Mouse (Mus musculus): ENCODE measurements around the gene Nedd9. TPM values are rescaled to one million over a fixed set of nuclear protein-coding genes. Genes with fewer than 3 reads are reported as not detected.

Gene Nedd9
- polyA plus RNA-seq, 1 experiment from 2014 or later: 4.0 TPM

GRCm38 (mm10) chr13:41357161-41357560 lies 130.0 kb downstream of the Nedd9 start:
- Histone ChIP-seq H3K4me3 (replicated peaks) (no peak overlapping the region), H3K9ac (no peak overlapping the region), H3K27ac (replicated peaks) (no peak overlapping the region), H3K9me3 (replicated peaks) (no peaks in the 10 kb centered on the region), H3K4me1 (replicated peaks) (peaks cover 20% of the 10 kb centered on the region), H3K27me3 (peaks cover 49% of the 10 kb centered on the region), H3K36me3 (replicated peaks) (no peaks in the 10 kb centered on the region), H3K4me2 (no peak overlapping the region)
- ATAC-seq (ENCODE audit: insufficient read depth): no peak
- WGBS (ENCODE audit: insufficient replicate concordance): 68% methylated on average over 4 of the region's 4 CpGs

- Histone ChIP-seq H3K27me3 (peaks cover 40% of the 10 kb centered on the region), H3K4me3 (replicated peaks) (no peak overlapping the region), H3K4me2 (no peak overlapping the region), H3K9ac (no peak overlapping the region), H3K27ac (replicated peaks) (no peak overlapping the region), H3K9me3 (replicated peaks) (no peaks in the 10 kb centered on the region), H3K36me3 (replicated peaks) (no peaks in the 10 kb centered on the region), H3K4me1 (replicated peaks) (peaks cover 20% of the 10 kb centered on the region)
- WGBS (ENCODE audit: insufficient replicate concordance): 75% methylated on average over 2 of the region's 2 CpGs
- no peak for ATAC-seq (ENCODE audit: insufficient read depth)
Observed at GRCm38 (mm10) chr13:41355552-41355951, 131.6 kb downstream of the Nedd9 start.

GRCm38 (mm10) chr13:41354591-41354990 lies 132.6 kb downstream of the Nedd9 start:
- H3K4me3 ChIP-seq (replicated peaks): no peak overlapping the region
- peaks cover 32% of the 10 kb centered on the region for H3K27me3 ChIP-seq
- H3K4me2 ChIP-seq: no peak overlapping the region
- no peaks in the 10 kb centered on the region for H3K9me3 ChIP-seq (replicated peaks)
- no peak overlapping the region for H3K27ac ChIP-seq (replicated peaks)
- whole genome bisulfite sequencing (ENCODE audit: insufficient replicate concordance): 70% methylated on average over 6 of the region's 6 CpGs
- H3K4me1 ChIP-seq (replicated peaks): peaks cover 13% of the 10 kb centered on the region
- ATAC-seq (ENCODE audit: insufficient read depth): no peak
- no peaks in the 10 kb centered on the region for H3K36me3 ChIP-seq (replicated peaks)
- no peak overlapping the region for H3K9ac ChIP-seq

- no peak overlapping the region for H3K9ac ChIP-seq
- no peaks in the 10 kb centered on the region for H3K36me3 ChIP-seq (replicated peaks)
- 45% methylated on average over 3 of the region's 3 CpGs for WGBS (ENCODE audit: insufficient replicate concordance)
- peaks cover 8% of the 10 kb centered on the region for H3K4me1 ChIP-seq (replicated peaks)
- no peaks in the 10 kb centered on the region for H3K9me3 ChIP-seq (replicated peaks)
- ATAC-seq (ENCODE audit: insufficient read depth): no peak
- no peak overlapping the region for H3K4me2 ChIP-seq
- no peak overlapping the region for H3K27ac ChIP-seq (replicated peaks)
- H3K27me3 ChIP-seq: peaks cover 24% of the 10 kb centered on the region
- no peak overlapping the region for H3K4me3 ChIP-seq (replicated peaks)
Observed at GRCm38 (mm10) chr13:41353676-41354075, 133.5 kb downstream of the Nedd9 start.

- no peak overlapping the region for H3K27ac ChIP-seq (replicated peaks)
- no peak overlapping the region for H3K4me2 ChIP-seq
- H3K4me3 ChIP-seq (replicated peaks): no peak overlapping the region
- H3K4me1 ChIP-seq (replicated peaks): no peaks in the 10 kb centered on the region; the same call in 1 of the 2 replicates
- H3K27me3 ChIP-seq: peaks cover 11% of the 10 kb centered on the region; the same call in 1 of the 2 replicates
- H3K36me3 ChIP-seq (replicated peaks): no peaks in the 10 kb centered on the region
- ATAC-seq (ENCODE audit: insufficient read depth): no peak
- H3K9ac ChIP-seq: no peak overlapping the region
- no peaks in the 10 kb centered on the region for H3K9me3 ChIP-seq (replicated peaks)
- WGBS (ENCODE audit: insufficient replicate concordance): 57% methylated on average over 5 of the region's 5 CpGs
Observed at GRCm38 (mm10) chr13:41352352-41352751, 134.8 kb downstream of the Nedd9 start.

- Histone ChIP-seq H3K4me1 (replicated peaks) (no peaks in the 10 kb centered on the region; the same call in 1 of the 2 replicates), H3K4me2 (no peak overlapping the region), H3K36me3 (replicated peaks) (no peaks in the 10 kb centered on the region), H3K27ac (replicated peaks) (no peak overlapping the region), H3K9me3 (replicated peaks) (no peaks in the 10 kb centered on the region), H3K4me3 (replicated peaks) (no peak overlapping the region), H3K9ac (no peak overlapping the region), H3K27me3 (0 out of 2 replicates have a peak, but pooled peaks cover under 1% of the 10 kb centered on the region)
- 54% methylated on average over 3 of the region's 3 CpGs for WGBS (ENCODE audit: insufficient replicate concordance)
- no peak for ATAC-seq (ENCODE audit: insufficient read depth)
Observed at GRCm38 (mm10) chr13:41350589-41350988, 136.6 kb downstream of the Nedd9 start.

- 48% methylated on average over 4 of the region's 4 CpGs for WGBS (ENCODE audit: insufficient replicate concordance)
- Histone ChIP-seq H3K27ac (replicated peaks) (no peak overlapping the region), H3K36me3 (replicated peaks) (no peaks in the 10 kb centered on the region), H3K4me3 (replicated peaks) (no peak overlapping the region), H3K4me1 (replicated peaks) (no peaks in the 10 kb centered on the region; the same call in 1 of the 2 replicates), H3K9ac (no peak overlapping the region), H3K27me3 (no peaks in the 10 kb centered on the region), H3K9me3 (replicated peaks) (no peaks in the 10 kb centered on the region), H3K4me2 (no peak overlapping the region)
- ATAC-seq (ENCODE audit: insufficient read depth): no peak
Observed at GRCm38 (mm10) chr13:41349770-41350169, 137.4 kb downstream of the Nedd9 start.

GRCm38 (mm10) chr13:41345756-41346155 lies 141.4 kb downstream of the Nedd9 start:
- Histone ChIP-seq H3K4me1 (replicated peaks) (peaks cover 5% of the 10 kb centered on the region; the same call in 1 of the 2 replicates), H3K4me3 (replicated peaks) (no peak overlapping the region), H3K4me2 (no peak overlapping the region), H3K9ac (no peak overlapping the region), H3K27ac (replicated peaks) (no peak overlapping the region), H3K36me3 (replicated peaks) (no peaks in the 10 kb centered on the region), H3K27me3 (no peaks in the 10 kb centered on the region), H3K9me3 (replicated peaks) (no peaks in the 10 kb centered on the region)
- 43% methylated on average over 7 of the region's 7 CpGs for WGBS (ENCODE audit: insufficient replicate concordance)
- no peak for ATAC-seq (ENCODE audit: insufficient read depth)

GRCm38 (mm10) chr13:41345306-41345705 lies 141.9 kb downstream of the Nedd9 start:
- no peak overlapping the region for H3K27ac ChIP-seq (replicated peaks)
- H3K4me1 ChIP-seq (replicated peaks): peaks cover 5% of the 10 kb centered on the region; the same call in 1 of the 2 replicates
- H3K4me2 ChIP-seq: no peak overlapping the region
- 34% methylated on average over 6 of the region's 6 CpGs for WGBS (ENCODE audit: insufficient replicate concordance)
- H3K9ac ChIP-seq: no peak overlapping the region
- H3K9me3 ChIP-seq (replicated peaks): no peaks in the 10 kb centered on the region
- H3K36me3 ChIP-seq (replicated peaks): no peaks in the 10 kb centered on the region
- no peak for ATAC-seq (ENCODE audit: insufficient read depth)
- H3K27me3 ChIP-seq: no peaks in the 10 kb centered on the region
- no peak overlapping the region for H3K4me3 ChIP-seq (replicated peaks)

- H3K9ac ChIP-seq: no peak overlapping the region
- no peaks in the 10 kb centered on the region for H3K9me3 ChIP-seq (replicated peaks)
- no peak for ATAC-seq (ENCODE audit: insufficient read depth)
- H3K4me3 ChIP-seq (replicated peaks): no peak overlapping the region
- 39% methylated on average over 3 of the region's 3 CpGs for WGBS (ENCODE audit: insufficient replicate concordance)
- peaks cover 5% of the 10 kb centered on the region; the same call in 1 of the 2 replicates for H3K4me1 ChIP-seq (replicated peaks)
- H3K27ac ChIP-seq (replicated peaks): no peak overlapping the region
- H3K27me3 ChIP-seq: no peaks in the 10 kb centered on the region
- no peaks in the 10 kb centered on the region for H3K36me3 ChIP-seq (replicated peaks)
- H3K4me2 ChIP-seq: no peak overlapping the region
Observed at GRCm38 (mm10) chr13:41343887-41344266, 143.3 kb downstream of the Nedd9 start.

GRCm38 (mm10) chr13:41343163-41343886 lies 143.8 kb downstream of the Nedd9 start:
- Histone ChIP-seq H3K27me3 (no peaks in the 10 kb centered on the region), H3K9ac (no peak overlapping the region), H3K4me3 (replicated peaks) (no peak overlapping the region), H3K4me2 (no peak overlapping the region), H3K4me1 (replicated peaks) (peaks cover 5% of the 10 kb centered on the region; the same call in 1 of the 2 replicates), H3K9me3 (replicated peaks) (no peaks in the 10 kb centered on the region), H3K27ac (replicated peaks) (no peak overlapping the region), H3K36me3 (replicated peaks) (no peaks in the 10 kb centered on the region)
- no peak for ATAC-seq (ENCODE audit: insufficient read depth)
- 37% methylated on average over 3 of the region's 3 CpGs for WGBS (ENCODE audit: insufficient replicate concordance)
